Mouse (Mus musculus): Measurements from ENCODE around the gene Slco2a1.

DNA sequence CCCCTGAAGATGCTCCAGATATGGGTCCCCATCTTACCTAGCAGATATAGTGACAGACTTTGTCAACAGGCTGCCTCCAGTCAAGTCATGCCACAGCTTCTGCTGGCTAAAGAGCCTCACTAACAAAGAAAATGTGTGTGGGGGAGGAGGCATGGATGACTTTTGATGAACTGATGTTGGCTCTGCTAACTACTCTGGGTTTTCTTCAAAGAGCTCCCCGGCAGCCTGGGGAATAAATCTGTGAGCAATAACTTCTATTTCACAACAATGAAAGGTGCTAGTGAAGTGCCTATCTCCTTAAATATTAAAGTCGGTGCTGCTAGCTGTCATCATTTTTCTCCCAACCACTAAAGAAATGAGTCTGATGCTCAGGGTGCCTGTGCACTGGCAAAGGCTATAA lies 72.0 kb downstream of the Slco2a1 start:
- TF ChIP-seq CTCF (IDR thresholded peaks at IDR 0.05; ENCODE audit: low read depth) (no peak), EP300 (IDR thresholded peaks at IDR 0.05; ENCODE audit: low read depth) (no peak)

All from liver, postnatal 0 days (tissue).